ENCODE assay signal across 8 mouse cellular contexts in the genomic region with DNA sequence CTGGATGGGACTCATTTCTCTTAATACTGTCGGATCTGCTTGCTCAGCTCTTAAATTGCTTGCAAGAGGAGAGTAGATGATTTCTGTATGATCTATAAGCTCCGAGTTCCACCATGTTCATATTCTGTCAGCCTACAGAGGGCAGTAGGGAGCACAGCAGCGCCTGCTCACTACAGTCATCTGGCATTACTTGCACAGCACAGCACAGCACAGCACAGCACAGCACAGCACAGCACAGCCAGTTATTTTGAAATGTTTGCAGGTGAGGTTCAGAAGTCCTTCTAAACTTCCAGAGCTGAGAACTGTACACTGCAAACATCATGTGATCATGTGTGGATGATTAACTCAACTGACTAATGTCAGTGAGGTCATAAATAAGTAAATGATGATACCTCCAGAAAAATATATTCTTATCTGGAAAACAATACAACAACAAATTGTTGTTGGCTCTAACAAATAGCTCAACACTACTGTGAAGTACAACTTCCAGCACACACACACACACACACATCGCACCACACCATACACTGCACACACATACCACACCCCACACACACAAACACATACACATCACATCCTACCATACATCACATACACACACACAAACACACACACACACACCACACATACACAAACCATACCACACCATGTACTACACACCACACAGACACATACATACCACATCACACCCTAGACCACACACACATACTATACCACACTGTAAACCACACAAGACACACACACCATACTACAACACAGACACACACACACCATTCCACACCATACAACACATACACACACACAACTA. TPM values are rescaled to one million over a fixed set of nuclear protein-coding genes. Genes with fewer than 3 reads are reported as not detected.
DNase-seq lines count a peak whose midpoint lies in the region; ATAC-seq and TF ChIP-seq lines count a peak whose summit lies in the region.

No protein-coding gene starts in this region.

- H3K36me3 ChIP-seq in forebrain, embryonic 12.5 days (replicated peaks): no peaks in the 10 kb centered on the region
- no peaks in the 10 kb centered on the region for H3K36me3 ChIP-seq in limb, embryonic 14.5 days (ENCODE audit: control insufficient read depth, insufficient read depth, low read length)
- no peaks in the 10 kb centered on the region for H3K36me3 ChIP-seq in midbrain, embryonic 15.5 days (replicated peaks)
- H3K36me3 ChIP-seq in stomach, embryonic 15.5 days: no peaks in the 10 kb centered on the region

- no peak overlapping the region for H3K4me3 ChIP-seq in forebrain, embryonic 12.5 days (replicated peaks)
- H3K4me3 ChIP-seq in limb, embryonic 14.5 days (replicated peaks; ENCODE audit: low read length): no peak overlapping the region
- no peak overlapping the region for H3K4me3 ChIP-seq in midbrain, embryonic 15.5 days
- H3K4me3 ChIP-seq in stomach, embryonic 15.5 days (replicated peaks): no peak overlapping the region

- no peak for TF ChIP-seq POLR2A in limb, embryonic 14.5 days (IDR thresholded peaks at IDR 0.05; ENCODE audit: borderline replicate concordance, extremely low read depth, insufficient read depth, insufficient read length)

- H3K27ac ChIP-seq in forebrain, embryonic 12.5 days: no peak overlapping the region
- no peak overlapping the region for H3K27ac ChIP-seq in limb, embryonic 14.5 days (replicated peaks; ENCODE audit: low read depth, low read length)
- no peak overlapping the region for H3K27ac ChIP-seq in midbrain, embryonic 15.5 days
- H3K27ac ChIP-seq in stomach, embryonic 15.5 days: no peak overlapping the region

- WGBS in forebrain, embryonic 12.5 days: 51% methylated on average over 4 of the region's 4 CpGs
- 63% methylated on average over 4 of the region's 4 CpGs for WGBS in limb, embryonic 14.5 days
- 60% methylated on average over 4 of the region's 4 CpGs for WGBS in midbrain, embryonic 15.5 days
- WGBS in stomach, embryonic 15.5 days: 53% methylated on average over 4 of the region's 4 CpGs

- no peaks in the 10 kb centered on the region for H3K27me3 ChIP-seq in forebrain, embryonic 12.5 days
- no peaks in the 10 kb centered on the region for H3K27me3 ChIP-seq in limb, embryonic 14.5 days (ENCODE audit: control insufficient read depth, insufficient read depth, low read length)
- H3K27me3 ChIP-seq in midbrain, embryonic 15.5 days (replicated peaks): no peaks in the 10 kb centered on the region
- H3K27me3 ChIP-seq in stomach, embryonic 15.5 days (replicated peaks): no peaks in the 10 kb centered on the region

- no peak overlapping the region for H3K4me2 ChIP-seq in forebrain, embryonic 12.5 days
- H3K4me2 ChIP-seq in limb, embryonic 14.5 days (replicated peaks; ENCODE audit: low read depth, low read length, severe bottlenecking): no peak overlapping the region
- H3K4me2 ChIP-seq in midbrain, embryonic 15.5 days: no peak overlapping the region
- no peak overlapping the region for H3K4me2 ChIP-seq in stomach, embryonic 15.5 days

- no peak overlapping the region for H3K9ac ChIP-seq in forebrain, embryonic 12.5 days
- H3K9ac ChIP-seq in limb, embryonic 14.5 days (ENCODE audit: low read depth, low read length, severe bottlenecking): no peak overlapping the region
- H3K9ac ChIP-seq in midbrain, embryonic 15.5 days: no peak overlapping the region
- H3K9ac ChIP-seq in stomach, embryonic 15.5 days: no peak overlapping the region

- peak; percentile 32 for DNase-seq in ovary, postnatal 36 days (ENCODE audit: low spot score)
- no peak for DNase-seq in ovary, postnatal 10 days (ENCODE audit: low spot score)
- peak; percentile 56 for DNase-seq in induced T-regulatory cell, adult 2 months (ENCODE audit: low read depth)
- DNase-seq in limb, embryonic 14.5 days (ENCODE audit: low spot score): peak; percentile 42

- peak; percentile 68; the same call in 1 of the 2 replicates for ATAC-seq in cerebellum, adult (ENCODE audit: insufficient number of reproducible peaks, low FRiP score, low TSS enrichment)
- peak; percentile 75 for ATAC-seq in forebrain, embryonic 12.5 days (ENCODE audit: low FRiP score)
- ATAC-seq in limb, embryonic 14.5 days (ENCODE audit: low FRiP score, low read depth): no peak
- ATAC-seq in midbrain, embryonic 15.5 days (replicated peaks): peak; percentile 62; the same call in 1 of the 2 replicates
- ATAC-seq in stomach, embryonic 15.5 days (ENCODE audit: insufficient read depth, low FRiP score, low read depth): peak; percentile 76

- no peaks in the 10 kb centered on the region for H3K4me1 ChIP-seq in forebrain, embryonic 12.5 days
- H3K4me1 ChIP-seq in limb, embryonic 14.5 days (ENCODE audit: control insufficient read depth, insufficient read depth, low read length): no peaks in the 10 kb centered on the region
- H3K4me1 ChIP-seq in midbrain, embryonic 15.5 days: no peaks in the 10 kb centered on the region
- H3K4me1 ChIP-seq in stomach, embryonic 15.5 days: no peaks in the 10 kb centered on the region

- H3K9me3 ChIP-seq in forebrain, embryonic 12.5 days: no peaks in the 10 kb centered on the region
- H3K9me3 ChIP-seq in limb, embryonic 14.5 days (ENCODE audit: control insufficient read depth, low read length): no peaks in the 10 kb centered on the region
- no peaks in the 10 kb centered on the region for H3K9me3 ChIP-seq in midbrain, embryonic 15.5 days
- no peaks in the 10 kb centered on the region for H3K9me3 ChIP-seq in stomach, embryonic 15.5 days

RNA-seq across cellular contexts. Expression of a gene that starts 9.4 kb away (rescaled TPM):
- 9.2 and 10.6 TPM in 2 replicates for polyA plus RNA-seq in forebrain, embryonic 12.5 days (2016; fragmentation: Nextera tagmentation; extraction: Ambion mirVana)
- 2.6 and 4.3 TPM in 2 replicates for polyA plus RNA-seq in limb, embryonic 14.5 days (2012; rRNA removed)
- polyA plus RNA-seq in limb, embryonic 14.5 days (2014; fragmentation: Nextera tagmentation; extraction: Ambion mirVana): 4.2 and 6.2 TPM in 2 replicates
- polyA plus RNA-seq in midbrain, embryonic 15.5 days (2015; fragmentation: Nextera tagmentation; extraction: Ambion mirVana): 13.6 and 16.8 TPM in 2 replicates
- polyA plus RNA-seq in stomach, embryonic 15.5 days (2015; fragmentation: Nextera tagmentation; extraction: Ambion mirVana): 2.7 and 3.2 TPM in 2 replicates
